Mouse (Mus musculus) myocyte (in vitro differentiated cells): ENCODE data around the gene Prkag1.

Experiments
- MYOD1 ChIP-seq, 3 experiments: IDR thresholded peaks; one replicate each; pipeline ENCODE4 v1.6.1; 2011; ENCODE audit warnings: control low read depth in 2 of 3, low read depth in 2 of 3, mild to moderate bottlenecking in 2 of 3, moderate library complexity in 1 of 3; ENCODE audit not compliant: insufficient read length in 2 of 3, control insufficient read depth in 1 of 3
- POLR2A ChIP-seq: IDR thresholded peaks from one replicate; pipeline ENCODE4 v1.6.1; 2011; ENCODE audit warnings: low read depth, mild to moderate bottlenecking, control low read depth, moderate library complexity; ENCODE audit not compliant: insufficient read length
- POLR2AphosphoS2 ChIP-seq: IDR thresholded peaks from one replicate; pipeline ENCODE4 v1.6.1; 2011; ENCODE audit warnings: low read depth, control low read depth; ENCODE audit not compliant: insufficient read length
- TCF12 ChIP-seq: IDR thresholded peaks from one replicate; pipeline ENCODE4 v1.6.1; 2011; ENCODE audit warnings: mild to moderate bottlenecking, control low read depth; ENCODE audit not compliant: poor library complexity, insufficient read depth, severe bottlenecking
- TCF3 ChIP-seq: IDR thresholded peaks from one replicate; pipeline ENCODE4 v1.6.1; 2011; ENCODE audit warnings: low read depth, control low read depth; ENCODE audit not compliant: insufficient read length
- USF1 ChIP-seq: IDR thresholded peaks from one replicate; pipeline ENCODE4 v1.6.1; 2011; ENCODE audit warnings: low read depth, mild to moderate bottlenecking, control low read depth, moderate library complexity

DNA sequence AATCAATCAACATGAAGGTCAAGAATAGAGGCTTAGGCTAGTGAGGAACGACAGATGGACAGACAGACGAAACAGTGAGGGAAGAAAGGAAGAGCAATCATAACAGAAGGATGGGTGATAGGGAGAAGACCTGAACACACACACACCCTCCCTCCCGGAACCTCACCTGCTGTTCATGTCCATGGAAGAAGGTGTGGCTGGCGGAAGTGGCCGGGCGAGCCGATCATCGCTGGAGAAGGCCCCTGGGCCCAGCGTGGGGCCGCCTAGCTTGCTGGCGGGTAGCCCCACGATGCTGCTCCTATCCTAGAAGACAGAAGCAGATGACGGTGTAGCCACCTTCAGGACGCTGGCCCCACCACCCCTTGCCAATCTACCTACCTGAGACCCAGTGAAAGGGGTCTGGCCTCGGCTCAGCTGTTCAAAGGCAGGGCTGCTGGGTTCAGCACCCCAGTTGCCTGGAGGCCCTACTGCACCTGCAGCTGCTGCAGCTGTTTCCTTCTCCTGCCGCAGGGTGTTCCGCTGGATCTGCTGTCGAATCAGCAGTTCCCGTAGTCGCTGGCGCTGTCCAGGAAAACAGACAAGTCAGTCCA lies 20.0 kb upstream of the Prkag1 start:
- TF ChIP-seq TCF12 (no peak), POLR2AphosphoS2 (no peak), MYOD1 (IDR thresholded peaks at IDR 0.05; ENCODE audit: control insufficient read depth in 1 of 3, insufficient read length in 2 of 3, low read depth in 2 of 3) (no peak), USF1 (no peak), POLR2A (no peak), TCF3 (no peak)
